Mouse (Mus musculus) thymus, postnatal 10 days (tissue): ENCODE results near the gene Gm20388.
"Not testable (repeated sequence)": the region's sequence is repeated elsewhere in the genome, so short reads cannot be mapped to it uniquely, and the experiment has no call there.

ENCODE experiments used
- DNase-seq, 2 experiments: peaks; one replicate each; pipeline ENCODE4 v3.0.0; 2021; ENCODE audit warnings: low spot score in 2 of 2

Gene Gm20388

GRCm38 (mm10) chr8:121588750-121589149, 1678.1 kb downstream of the Gm20388 start:
- no peak for DNase-seq

- no peak for DNase-seq
Observed at GRCm38 (mm10) chr8:121589205-121589726, 1678.6 kb downstream of the Gm20388 start.

- DNase-seq = peak; percentile 90 to 97
Observed at GRCm38 (mm10) chr8:121590203-121591177, 1679.8 kb downstream of the Gm20388 start, which contains the start of gene Map1lc3b. Map1lc3b (plus strand) TSS chr8:121590361.

- peak; percentile 42 to 55 for DNase-seq
Observed at GRCm38 (mm10) chr8:121591178-121592066, 1680.8 kb downstream of the Gm20388 start.

DNA sequence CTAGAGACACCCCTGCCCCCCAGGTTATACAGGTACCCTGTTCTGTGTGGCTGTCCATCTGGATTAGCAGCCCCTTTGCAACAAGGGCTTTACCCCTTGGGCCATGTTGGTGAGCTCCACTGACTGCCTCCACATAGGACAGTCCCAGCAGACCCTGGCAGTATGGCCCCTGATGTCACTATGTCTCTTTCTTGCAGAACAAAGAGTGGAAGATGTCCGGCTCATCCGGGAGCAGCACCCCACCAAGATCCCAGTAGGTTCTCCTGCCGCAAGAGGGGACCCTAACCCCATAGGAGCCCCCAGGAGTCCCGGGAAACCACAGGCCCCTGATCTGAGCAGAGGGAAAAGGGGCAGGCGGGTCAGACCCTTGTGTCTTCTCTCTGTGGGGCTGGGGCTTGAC, 1682.7 kb downstream of the Gm20388 start:
- no peak for DNase-seq

- no peak for DNase-seq
Observed at GRCm38 (mm10) chr8:121593983-121594382, 1683.3 kb downstream of the Gm20388 start.

DNA sequence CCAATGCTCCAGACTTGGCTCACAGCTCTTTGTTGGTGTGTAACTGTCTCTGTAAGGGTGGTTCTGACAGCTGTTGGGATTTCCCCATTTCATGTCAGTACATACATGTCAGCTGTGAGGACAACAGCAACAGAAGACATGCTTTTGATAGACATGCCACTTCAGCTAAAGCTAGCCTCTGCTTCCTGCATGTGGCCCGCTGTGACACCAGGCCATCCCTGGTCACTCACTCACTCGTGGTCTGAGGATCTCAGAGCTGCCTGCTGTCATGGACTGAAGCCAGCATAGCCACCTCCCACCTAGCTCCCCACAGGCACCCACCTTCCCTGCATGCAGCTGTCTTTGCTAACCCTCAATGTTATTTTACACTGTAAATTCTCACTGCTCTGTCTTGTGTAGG, 1686.9 kb downstream of the Gm20388 start:
- not testable (repeated sequence) for DNase-seq

DNA sequence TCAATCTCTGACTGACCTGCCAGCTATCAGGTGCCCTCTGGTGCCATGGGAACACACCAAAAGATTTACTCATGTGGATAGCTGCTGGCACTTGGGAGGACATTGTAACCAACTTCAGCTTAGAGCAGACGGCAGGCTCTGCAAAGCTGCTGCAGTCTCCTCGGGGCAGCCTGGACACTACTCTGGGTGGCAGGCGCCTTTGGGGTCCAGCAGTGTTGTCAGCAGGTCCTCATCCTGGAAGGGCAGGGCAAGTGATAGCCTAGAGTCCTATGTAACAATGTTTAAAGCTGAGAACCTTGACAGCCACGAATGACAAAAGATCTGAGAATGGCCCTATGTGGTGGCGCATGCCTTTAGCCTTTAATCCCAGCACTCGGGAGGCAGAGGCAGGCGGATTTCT, 1687.5 kb downstream of the Gm20388 start:
- DNase-seq = no peak

- DNase-seq = peak; percentile 54 to 81
Observed at GRCm38 (mm10) chr8:121598892-121599291, 1688.3 kb downstream of the Gm20388 start.

DNA sequence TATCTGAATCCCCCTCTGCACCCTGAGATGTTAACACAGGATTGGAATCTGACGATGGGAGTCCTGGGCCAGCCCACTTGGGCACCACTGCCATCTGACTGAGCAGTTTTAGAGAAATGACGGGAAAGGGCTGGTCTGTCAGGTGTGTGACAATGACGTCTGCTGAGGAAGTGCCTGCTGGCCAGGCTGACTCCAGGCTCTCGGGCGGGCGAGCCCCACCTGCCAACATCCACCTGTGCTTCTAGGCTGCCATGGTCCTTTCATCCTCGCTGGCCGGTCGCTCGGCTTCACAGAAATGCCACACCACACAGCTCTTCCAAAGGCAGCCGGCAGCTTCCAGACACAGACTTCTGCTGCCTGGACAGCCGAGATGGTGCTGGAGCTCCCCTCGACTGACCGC, 1689.2 kb downstream of the Gm20388 start:
- no peak for DNase-seq

DNA sequence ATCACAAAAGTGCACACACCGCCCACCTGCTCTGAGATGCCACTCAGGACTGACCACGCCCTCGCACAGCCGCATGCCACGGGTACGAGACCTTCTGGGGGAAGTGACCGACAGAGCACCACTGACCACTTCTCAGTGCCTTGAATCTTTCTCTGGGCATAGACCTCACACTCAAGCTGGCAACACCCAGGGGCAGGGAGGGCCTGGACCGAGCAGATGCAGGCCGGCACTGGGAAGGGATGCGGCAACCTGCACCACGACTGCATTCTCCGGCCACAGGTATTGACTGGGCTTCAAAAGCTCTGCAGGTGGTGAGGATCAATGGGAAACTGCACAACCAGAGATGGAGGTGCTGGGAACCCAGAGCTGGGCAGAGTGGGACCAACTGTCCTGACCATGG, 1691.8 kb downstream of the Gm20388 start:
- no peak for DNase-seq

DNA sequence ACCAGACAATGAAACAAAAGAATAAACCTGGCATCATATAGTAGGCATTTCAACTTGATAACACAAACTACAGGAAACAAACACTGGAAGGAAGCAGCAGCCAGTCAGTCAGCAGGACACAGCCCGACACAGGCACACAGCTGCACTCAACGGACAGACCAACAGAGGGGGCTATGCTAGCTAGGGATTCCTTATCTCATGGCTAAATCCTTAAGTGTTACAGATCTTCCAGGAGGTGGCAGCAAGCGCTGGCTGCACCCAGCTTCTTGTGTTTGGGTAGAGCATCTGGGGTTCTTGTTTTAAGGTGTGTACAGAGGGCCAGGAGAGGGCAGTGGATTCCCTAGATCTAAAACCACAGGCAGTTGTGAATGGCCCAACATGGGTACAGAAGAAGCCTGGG, 1692.2 kb downstream of the Gm20388 start:
- DNase-seq = peak; percentile 45 to 70

DNA sequence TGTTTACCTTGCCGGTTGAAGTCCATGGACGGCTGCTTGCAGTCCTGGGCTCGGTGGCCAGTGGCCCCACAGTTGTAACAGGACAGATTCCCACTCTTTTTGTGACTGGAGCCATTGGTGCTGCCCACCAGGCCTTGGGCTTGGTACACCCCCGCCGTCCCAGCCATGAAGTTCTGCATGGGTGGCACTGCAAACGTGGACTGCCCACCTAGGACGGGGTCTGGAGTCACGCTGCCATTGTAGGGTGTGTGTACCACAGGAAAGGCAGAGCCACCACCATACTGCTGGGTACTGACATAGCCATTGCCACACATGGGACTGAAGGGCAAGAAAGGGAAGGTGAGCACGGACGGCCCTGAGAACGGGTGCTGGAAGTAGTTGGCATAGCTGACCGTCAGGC, 1693.2 kb downstream of the Gm20388 start:
- DNase-seq = no peak

DNA sequence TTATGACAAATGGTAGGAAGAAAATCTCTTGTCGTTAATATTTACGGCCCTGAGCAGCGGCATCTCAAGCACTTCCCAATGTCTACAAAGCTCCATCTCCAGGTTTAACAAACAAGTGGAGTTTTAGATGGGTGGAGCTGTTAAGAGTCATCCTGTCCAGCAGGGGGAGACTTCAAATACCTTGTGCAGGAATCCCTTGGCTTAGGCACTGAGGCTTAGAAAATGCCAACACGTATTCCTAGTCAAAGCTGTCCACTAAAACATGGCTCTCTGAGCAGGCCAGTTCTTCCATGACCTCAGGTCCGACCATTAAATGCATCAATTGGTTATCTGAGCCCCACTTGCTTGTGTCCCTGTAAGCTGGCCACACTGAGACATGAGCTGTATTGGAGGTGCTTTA, 1697.0 kb downstream of the Gm20388 start:
- no peak for DNase-seq

DNA sequence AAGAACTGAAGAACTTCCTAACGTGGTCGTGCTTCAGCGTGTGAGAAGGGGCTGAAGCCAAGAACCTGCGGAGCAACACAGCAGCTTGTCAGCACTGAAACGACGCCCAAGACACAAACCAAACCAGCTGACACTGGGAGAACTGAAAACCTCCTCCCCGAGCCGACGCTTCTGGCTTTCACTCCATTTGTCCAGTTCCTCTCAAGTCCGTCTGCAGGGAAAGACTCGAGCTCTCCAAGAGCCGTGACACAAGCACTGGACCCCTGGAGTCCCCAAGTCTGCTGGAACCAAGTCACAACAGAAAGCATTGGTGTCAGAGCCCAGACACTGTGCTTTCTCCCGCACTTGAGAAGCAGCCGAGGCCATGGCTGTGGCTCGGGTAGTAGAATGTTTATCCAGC, 1698.6 kb downstream of the Gm20388 start:
- DNase-seq = no peak

DNA sequence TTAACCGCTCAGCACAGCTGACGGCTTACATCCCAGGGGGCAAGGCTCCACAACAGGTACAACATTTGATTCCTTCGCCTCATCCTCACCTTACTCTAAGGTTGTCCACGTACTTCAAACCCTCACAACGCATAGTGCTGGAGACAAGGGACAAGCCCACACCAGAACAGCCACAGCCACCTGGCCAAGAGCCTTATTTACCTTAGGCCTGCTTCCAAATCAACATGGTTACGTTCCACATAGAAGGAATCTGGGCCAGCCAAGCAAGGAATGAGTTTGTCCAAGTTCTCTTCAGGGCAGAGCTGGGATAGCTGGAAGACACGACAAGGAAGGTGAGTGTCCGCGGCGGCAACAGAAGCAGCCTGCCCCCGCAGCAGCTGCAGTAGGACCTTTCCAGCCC, 1699.3 kb downstream of the Gm20388 start:
- no peak for DNase-seq

GRCm38 (mm10) chr8:121613419-121613818, 1702.8 kb downstream of the Gm20388 start:
- DNase-seq = no peak

- no peak for DNase-seq
Observed at GRCm38 (mm10) chr8:121619401-121619995, 1708.9 kb downstream of the Gm20388 start.

GRCm38 (mm10) chr8:121620801-121621516, 1710.3 kb downstream of the Gm20388 start:
- DNase-seq = no peak

GRCm38 (mm10) chr8:121621879-121622278, 1711.2 kb downstream of the Gm20388 start:
- DNase-seq = no peak

GRCm38 (mm10) chr8:121623043-121623442, 1712.4 kb downstream of the Gm20388 start:
- DNase-seq = no peak
